Mouse (Mus musculus) limb, embryonic 11.5 days (tissue): ENCODE data around the gene Ptges3l. TPM values are rescaled to one million over a fixed set of nuclear protein-coding genes. Genes with fewer than 3 reads are reported as not detected.
"Not testable (repeated sequence)": the region's sequence is repeated elsewhere in the genome, so short reads cannot be mapped to it uniquely, and the experiment has no call there.

ENCODE experiments used
- ATAC-seq: fragments of 200-750 bp; cut with Nextera tagmentation; 2 replicates; pipeline ENCODE4 v1.8.0; 2017; ENCODE audit warnings: low read depth; ENCODE audit not compliant: insufficient number of reproducible peaks, low FRiP score, low TSS enrichment
- DNase-seq: peaks from one replicate; pipeline ENCODE4 v3.0.0-alpha.2; 2015; ENCODE audit warnings: low spot score
- H3K27ac ChIP-seq: fragments of 300-500 bp; sonication (generic); replicated peaks from 2 replicates; pipeline ENCODE4 v1.5.1; 2014; ENCODE audit warnings: low read depth, mild to moderate bottlenecking, low read length
- H3K27me3 ChIP-seq: fragments of 300-500 bp; sonication (generic); 2 replicates; pipeline ENCODE4 v1.6.1; 2014; ENCODE audit warnings: mild to moderate bottlenecking, low read length, mixed read lengths; ENCODE audit not compliant: control insufficient read depth, insufficient read depth
- H3K36me3 ChIP-seq: fragments of 300-500 bp; sonication (generic); 2 replicates; pipeline ENCODE4 v1.6.1; 2014; ENCODE audit warnings: mild to moderate bottlenecking, low read length, moderate library complexity, mixed read lengths; ENCODE audit not compliant: control insufficient read depth, insufficient read depth
- H3K4me1 ChIP-seq: fragments of 300-500 bp; sonication (generic); 2 replicates; pipeline ENCODE4 v1.6.1; 2014; ENCODE audit warnings: low read length, mixed read lengths; ENCODE audit not compliant: control insufficient read depth, insufficient read depth
- H3K4me2 ChIP-seq: fragments of 300-500 bp; sonication (generic); 2 replicates; pipeline ENCODE4 v1.6.1; 2014; ENCODE audit warnings: low read depth, mild to moderate bottlenecking, moderate library complexity; ENCODE audit not compliant: severe bottlenecking
- H3K4me3 ChIP-seq: fragments of 300-500 bp; sonication (generic); 2 replicates; pipeline ENCODE4 v1.5.1; 2014; ENCODE audit warnings: low read depth, low read length
- H3K9ac ChIP-seq: fragments of 300-500 bp; sonication (generic); 2 replicates; pipeline ENCODE4 v1.6.1; 2014; ENCODE audit warnings: mild to moderate bottlenecking, low read length
- H3K9me3 ChIP-seq: fragments of 300-500 bp; sonication (generic); 2 replicates; pipeline ENCODE4 v1.6.1; 2016; ENCODE audit warnings: low read length; ENCODE audit not compliant: control insufficient read depth
- WGBS: fragments of 180-500 bp; shearing (Covaris S2); extraction: QIAGEN DNeasy Blood & Tissue Kit; methylation state at CpG from one replicate; pipeline ENCODE4 v1.1.7; 2014; 5-methylcytosine and 5-hydroxymethylcytosine counted together
- polyA plus RNA-seq: library from polyadenylated mRNA; unstranded; fragments of >200 nt; fragmentation: Nextera tagmentation; extraction: Ambion mirVana; gene quantifications from 2 replicates; pipeline ENCODE4 v1.2.1, GENCODE M21; 2014

Ptges3l gene
- polyA plus RNA-seq, 1 experiment from 2014 or later = 4.5 TPM

GRCm38 (mm10) chr11:101450394-101450793 lies 25.3 kb upstream of the Ptges3l start:
- no peaks in the 10 kb centered on the region for H3K27me3 ChIP-seq
- no peak overlapping the region for H3K4me3 ChIP-seq
- H3K4me1 ChIP-seq = no peaks in the 10 kb centered on the region
- no peak overlapping the region for H3K27ac ChIP-seq
- 81% methylated on average over 3 of the region's 3 CpGs for WGBS
- ATAC-seq = no peak
- H3K36me3 ChIP-seq = peaks cover 3% of the 10 kb centered on the region; the same call in 1 of the 2 replicates
- no peak overlapping the region for H3K9ac ChIP-seq
- no peaks in the 10 kb centered on the region for H3K9me3 ChIP-seq
- DNase-seq = no peak
- H3K4me2 ChIP-seq = no peak overlapping the region

GRCm38 (mm10) chr11:101449596-101449995 lies 24.5 kb upstream of the Ptges3l start:
- H3K4me1 ChIP-seq, ATAC-seq, H3K4me3 ChIP-seq, H3K4me2 ChIP-seq, DNase-seq, H3K27ac ChIP-seq, H3K9ac ChIP-seq, H3K9me3 ChIP-seq, H3K36me3 ChIP-seq, H3K27me3 ChIP-seq: not testable (repeated sequence)
- WGBS = 87% methylated on average over 4 of the region's 4 CpGs

GRCm38 (mm10) chr11:101448899-101449298 lies 23.8 kb upstream of the Ptges3l start:
- no peak for DNase-seq

GRCm38 (mm10) chr11:101448274-101448746 lies 23.2 kb upstream of the Ptges3l start, which contains the start of gene Ifi35:
Ifi35 (plus strand) TSS chr11:101448407.
- WGBS = 23% methylated on average over 10 of the region's 10 CpGs
- Histone ChIP-seq H3K4me2 (peak within 1 kb of the TSS; percentile 33), H3K27ac (no peak within 1 kb of the TSS; the same call in 1 of the 2 replicates), H3K4me1 (peaks cover 6% of the 10 kb centered on the region; the same call in 1 of the 2 replicates), H3K9me3 (no peaks in the 10 kb centered on the region), H3K36me3 (peaks cover 21% of the 10 kb centered on the region), H3K4me3 (peak within 1 kb of the TSS; percentile 23), H3K9ac (peak within 1 kb of the TSS; percentile 30; the same call in 1 of the 2 replicates), H3K27me3 (no peaks in the 10 kb centered on the region)
- DNase-seq = peak; percentile 52
- no peak for ATAC-seq

More at GRCm38 (mm10) chr11:101448899-101449298, 23.8 kb upstream of the Ptges3l start:
- Histone ChIP-seq H3K4me3 (no peak overlapping the region), H3K27ac (no peak overlapping the region), H3K36me3 (peaks cover 16% of the 10 kb centered on the region), H3K4me2 (no peak overlapping the region), H3K9ac (no peak overlapping the region), H3K9me3 (no peaks in the 10 kb centered on the region), H3K4me1 (peaks cover under 1% of the 10 kb centered on the region; the same call in 1 of the 2 replicates), H3K27me3 (no peaks in the 10 kb centered on the region)
- 85% methylated on average over 4 of the region's 4 CpGs for WGBS
- no peak for ATAC-seq

GRCm38 (mm10) chr11:101447786-101448185 lies 22.7 kb upstream of the Ptges3l start:
- H3K4me2 ChIP-seq = no peak overlapping the region; the same call in 1 of the 2 replicates

GRCm38 (mm10) chr11:101446860-101447259 lies 21.7 kb upstream of the Ptges3l start:
- H3K4me3 ChIP-seq, H3K27ac ChIP-seq, ATAC-seq, H3K9ac ChIP-seq, H3K9me3 ChIP-seq, H3K27me3 ChIP-seq, H3K4me2 ChIP-seq, DNase-seq, H3K4me1 ChIP-seq: not testable (repeated sequence)
- WGBS = 92% methylated on average over 8 of the region's 8 CpGs
- peaks cover 21% of the 10 kb centered on the region for H3K36me3 ChIP-seq

More at GRCm38 (mm10) chr11:101447786-101448185, 22.7 kb upstream of the Ptges3l start:
- DNase-seq = no peak
- WGBS = 84% methylated on average over 5 of the region's 5 CpGs
- Histone ChIP-seq H3K9me3 (no peaks in the 10 kb centered on the region), H3K36me3 (peaks cover 21% of the 10 kb centered on the region), H3K4me3 (no peak overlapping the region), H3K4me1 (peaks cover 10% of the 10 kb centered on the region; the same call in 1 of the 2 replicates), H3K27me3 (no peaks in the 10 kb centered on the region), H3K9ac (no peak overlapping the region), H3K27ac (no peak overlapping the region)
- ATAC-seq = no peak

GRCm38 (mm10) chr11:101446319-101446718 lies 21.2 kb upstream of the Ptges3l start:
- Histone ChIP-seq H3K9me3 (no peaks in the 10 kb centered on the region), H3K4me2 (no peak overlapping the region), H3K36me3 (peaks cover 21% of the 10 kb centered on the region), H3K9ac (no peak overlapping the region), H3K4me1 (peaks cover 10% of the 10 kb centered on the region; the same call in 1 of the 2 replicates), H3K27ac (no peak overlapping the region), H3K27me3 (no peaks in the 10 kb centered on the region), H3K4me3 (no peak overlapping the region)
- ATAC-seq (no peak), DNase-seq (no peak)
- 93% methylated on average over 1 of the region's 1 CpGs for WGBS

GRCm38 (mm10) chr11:101442760-101443159 lies 17.6 kb upstream of the Ptges3l start:
- Histone ChIP-seq H3K36me3 (peaks cover 21% of the 10 kb centered on the region), H3K4me1 (peaks cover 10% of the 10 kb centered on the region; the same call in 1 of the 2 replicates), H3K9ac (peak overlapping the region; percentile 93), H3K27ac (peak overlapping the region; percentile 86), H3K27me3 (no peaks in the 10 kb centered on the region), H3K4me2 (peak overlapping the region; percentile 95), H3K9me3 (no peaks in the 10 kb centered on the region), H3K4me3 (peak overlapping the region; percentile 87)
- no peak for DNase-seq
- no peak for ATAC-seq
- WGBS = under 1% methylated on average over 14 of the region's 14 CpGs
